Mouse (Mus musculus): ENCODE measurements around the gene Stk38l. TPM values are rescaled to one million over a fixed set of nuclear protein-coding genes. Genes with fewer than 3 reads are reported as not detected.

The Stk38l gene
- polyA plus RNA-seq, 1 experiment from 2014 or later: 50.6 TPM

DNA sequence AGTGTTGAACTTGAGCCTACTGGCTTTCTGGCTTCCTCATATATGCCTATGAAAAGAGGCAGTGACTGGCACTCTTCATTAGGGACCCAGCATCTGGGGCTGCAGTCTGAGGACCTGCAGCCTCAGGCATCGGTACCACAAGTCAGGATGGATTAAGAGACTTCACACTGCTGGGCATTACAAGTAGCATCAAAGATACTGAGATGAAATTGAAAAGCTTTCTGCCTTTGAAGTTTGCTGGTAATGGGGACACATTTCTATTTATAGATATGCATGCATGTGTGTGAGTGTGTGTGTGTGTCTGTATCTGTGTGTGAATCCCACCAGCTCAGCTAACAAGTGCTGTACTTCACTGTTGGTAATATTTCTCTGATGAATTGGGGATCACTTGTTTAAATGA is 27.8 kb downstream of the Stk38l start:
- no peak for ATAC-seq (ENCODE audit: insufficient number of reproducible peaks, low FRiP score)
- 48% methylated on average over 1 of the region's 1 CpGs for WGBS
- Histone ChIP-seq H3K36me3 (no peaks in the 10 kb centered on the region; the same call in 1 of the 2 replicates), H3K27ac (ENCODE audit: poor library complexity, severe bottlenecking) (peak overlapping the region; percentile 62), H3K4me3 (no peak overlapping the region), H3K4me2 (no peak overlapping the region), H3K27me3 (replicated peaks) (no peaks in the 10 kb centered on the region), H3K9me3 (replicated peaks) (no peaks in the 10 kb centered on the region), H3K4me1 (replicated peaks) (peaks cover 79% of the 10 kb centered on the region), H3K9ac (0 out of 2 replicates have a peak overlapping the region, but pooled peaks have one; percentile 12)

DNA sequence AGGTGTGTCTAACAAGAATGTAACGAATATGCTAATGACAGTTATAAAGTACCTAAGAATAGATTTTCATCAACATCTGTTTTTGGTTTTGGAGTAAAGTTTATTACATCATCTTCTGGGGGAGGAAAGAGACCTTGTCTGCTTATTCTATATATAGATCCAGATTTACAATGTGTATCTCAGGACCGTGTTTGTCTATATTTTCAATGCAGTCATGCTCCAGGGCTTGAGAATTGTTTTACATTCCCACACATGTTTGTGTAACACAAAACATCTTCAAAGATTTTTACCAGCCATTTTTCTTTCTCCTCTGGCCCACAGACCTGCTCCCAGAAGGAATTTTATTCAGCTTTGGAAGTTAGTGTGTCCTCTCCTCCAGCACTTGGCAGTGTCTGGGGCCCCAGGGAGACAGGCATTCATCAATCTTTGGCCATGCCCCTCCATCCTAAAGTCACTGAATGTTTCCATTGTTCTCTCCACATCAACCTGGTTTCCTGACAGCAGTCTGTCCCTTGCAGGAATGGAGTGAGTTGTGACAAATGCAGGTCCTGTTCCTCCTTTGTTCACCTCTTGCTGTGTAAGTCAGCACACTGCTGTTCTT is 28.9 kb downstream of the Stk38l start:
- peaks cover 73% of the 10 kb centered on the region for H3K4me1 ChIP-seq (replicated peaks)

DNA sequence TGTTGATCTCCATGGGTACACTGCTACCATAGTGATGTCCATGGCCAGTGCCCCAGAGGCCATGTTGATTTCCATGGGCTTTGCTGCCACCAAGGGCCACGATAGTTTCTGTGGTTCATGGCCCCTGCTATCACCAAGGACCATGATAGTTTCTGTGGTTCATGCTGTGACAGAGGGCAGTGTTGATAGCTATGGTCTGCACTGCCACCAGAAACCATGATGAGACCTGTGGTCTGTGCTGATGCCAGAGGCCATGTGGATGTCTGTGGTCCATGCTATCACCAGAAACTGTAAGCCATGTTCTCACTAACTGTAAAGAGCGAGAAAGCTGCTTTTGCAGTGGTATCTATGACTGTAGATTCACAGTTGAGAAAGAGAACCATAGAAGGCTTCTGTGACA is 30.3 kb downstream of the Stk38l start:
- no peak overlapping the region for H3K4me3 ChIP-seq
- H3K4me2 ChIP-seq: no peak overlapping the region
- H3K9me3 ChIP-seq (replicated peaks): no peaks in the 10 kb centered on the region
- no peaks in the 10 kb centered on the region for H3K27me3 ChIP-seq (replicated peaks)
- no peak for ATAC-seq (ENCODE audit: insufficient number of reproducible peaks, low FRiP score)
- H3K27ac ChIP-seq (ENCODE audit: poor library complexity, severe bottlenecking): no peak overlapping the region; the same call in 1 of the 2 replicates
- no peak overlapping the region for H3K9ac ChIP-seq
- H3K4me1 ChIP-seq (replicated peaks): peaks cover 60% of the 10 kb centered on the region
- H3K36me3 ChIP-seq: peaks cover 10% of the 10 kb centered on the region
- 68% methylated on average over 2 of the region's 2 CpGs for WGBS

More for the DNA sequence above, 28.9 kb downstream of the Stk38l start:
- H3K9me3 ChIP-seq (replicated peaks): no peaks in the 10 kb centered on the region
- H3K27me3 ChIP-seq (replicated peaks): no peaks in the 10 kb centered on the region
- no peak overlapping the region for H3K9ac ChIP-seq
- H3K27ac ChIP-seq (ENCODE audit: poor library complexity, severe bottlenecking): peak overlapping the region; percentile 76
- ATAC-seq (ENCODE audit: insufficient number of reproducible peaks, low FRiP score): no peak
- no peak overlapping the region for H3K4me3 ChIP-seq
- 40% methylated on average over 2 of the region's 2 CpGs for WGBS
- H3K4me2 ChIP-seq: no peak overlapping the region
- H3K36me3 ChIP-seq: no peaks in the 10 kb centered on the region; the same call in 1 of the 2 replicates

DNA sequence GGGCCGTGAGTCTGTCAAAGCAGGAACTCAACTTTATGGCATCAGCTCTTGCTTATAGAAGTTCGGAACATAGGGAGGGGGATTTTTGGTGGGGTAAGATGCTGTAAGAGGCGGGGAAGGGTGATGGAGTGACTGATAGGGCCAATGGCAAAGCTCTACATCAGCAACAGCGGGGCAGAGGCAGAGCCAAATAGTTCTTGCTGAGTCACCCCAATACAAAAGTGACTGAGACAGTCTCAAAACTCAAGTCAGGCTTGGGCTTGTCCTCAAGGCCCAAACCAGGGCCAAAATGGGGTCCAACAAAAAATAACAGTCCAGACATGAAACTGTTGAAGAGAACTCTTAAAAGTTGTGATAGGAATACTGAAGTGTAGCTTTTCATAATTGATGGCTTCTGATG is 30.9 kb downstream of the Stk38l start:
- Histone ChIP-seq H3K27ac (ENCODE audit: poor library complexity, severe bottlenecking) (no peak overlapping the region; the same call in 1 of the 2 replicates), H3K36me3 (peaks cover 15% of the 10 kb centered on the region), H3K4me3 (no peak overlapping the region), H3K9me3 (replicated peaks) (no peaks in the 10 kb centered on the region), H3K4me2 (no peak overlapping the region), H3K4me1 (replicated peaks) (peaks cover 54% of the 10 kb centered on the region), H3K9ac (no peak overlapping the region), H3K27me3 (replicated peaks) (no peaks in the 10 kb centered on the region)
- 85% methylated on average over 4 of the region's 4 CpGs for WGBS
- no peak for ATAC-seq (ENCODE audit: insufficient number of reproducible peaks, low FRiP score)

DNA sequence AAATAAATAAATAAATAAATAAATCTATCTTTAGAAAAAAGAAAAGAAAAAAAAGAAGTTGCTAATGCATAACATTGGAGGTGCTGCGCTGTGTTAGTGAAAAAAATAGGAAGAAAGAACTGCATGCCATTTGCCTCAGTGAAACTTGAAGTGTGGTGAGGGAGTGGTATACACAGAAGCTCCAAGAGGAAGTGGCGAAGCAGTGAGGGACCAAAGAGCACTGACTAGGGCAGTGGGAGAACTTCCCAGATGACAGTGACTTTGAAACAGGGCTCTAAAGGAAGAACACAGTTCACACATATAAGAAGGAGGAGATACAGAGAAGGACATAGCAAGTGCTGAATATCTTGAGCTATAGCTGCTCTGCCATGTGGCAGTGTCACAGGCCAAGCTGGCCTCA is 34.2 kb downstream of the Stk38l start:
- peaks cover 27% of the 10 kb centered on the region for H3K36me3 ChIP-seq
- peaks cover 32% of the 10 kb centered on the region for H3K4me1 ChIP-seq (replicated peaks)
- 0 out of 2 replicates have a peak, but pooled peaks have one; percentile 9 for ATAC-seq (ENCODE audit: insufficient number of reproducible peaks, low FRiP score)
- 91% methylated on average over 2 of the region's 2 CpGs for WGBS
- H3K9me3 ChIP-seq (replicated peaks): no peaks in the 10 kb centered on the region
- H3K27ac ChIP-seq (ENCODE audit: poor library complexity, severe bottlenecking): no peak overlapping the region
- no peak overlapping the region for H3K9ac ChIP-seq
- no peak overlapping the region for H3K4me2 ChIP-seq
- no peak overlapping the region for H3K4me3 ChIP-seq
- no peaks in the 10 kb centered on the region for H3K27me3 ChIP-seq (replicated peaks)

DNA sequence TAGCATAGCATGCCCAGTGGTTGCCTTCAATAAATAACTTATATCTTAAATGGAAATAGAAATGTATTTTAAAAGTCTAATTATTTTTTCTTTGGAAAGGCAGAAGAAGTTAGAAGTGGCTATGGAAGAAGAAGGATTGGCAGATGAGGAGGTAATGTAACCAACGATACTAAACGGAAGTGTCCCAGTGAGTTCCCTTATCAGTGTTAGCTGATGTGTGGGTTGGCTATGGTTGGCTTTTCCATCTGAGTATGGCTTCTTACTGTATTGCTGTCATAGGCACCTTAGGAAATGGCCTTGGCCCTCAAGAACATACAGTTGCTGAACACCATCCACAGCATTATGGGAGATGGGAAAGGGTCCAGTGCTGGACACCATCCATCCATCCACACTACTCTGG is 35.2 kb downstream of the Stk38l start:
- no peak overlapping the region for H3K27ac ChIP-seq (ENCODE audit: poor library complexity, severe bottlenecking)
- H3K27me3 ChIP-seq (replicated peaks): no peaks in the 10 kb centered on the region
- peaks cover 28% of the 10 kb centered on the region for H3K36me3 ChIP-seq
- no peak overlapping the region for H3K9ac ChIP-seq
- no peak overlapping the region for H3K4me3 ChIP-seq
- H3K4me2 ChIP-seq: no peak overlapping the region
- H3K4me1 ChIP-seq (replicated peaks): peaks cover 22% of the 10 kb centered on the region
- WGBS: 69% methylated on average over 2 of the region's 2 CpGs
- H3K9me3 ChIP-seq (replicated peaks): no peaks in the 10 kb centered on the region
- ATAC-seq (ENCODE audit: insufficient number of reproducible peaks, low FRiP score): no peak

DNA sequence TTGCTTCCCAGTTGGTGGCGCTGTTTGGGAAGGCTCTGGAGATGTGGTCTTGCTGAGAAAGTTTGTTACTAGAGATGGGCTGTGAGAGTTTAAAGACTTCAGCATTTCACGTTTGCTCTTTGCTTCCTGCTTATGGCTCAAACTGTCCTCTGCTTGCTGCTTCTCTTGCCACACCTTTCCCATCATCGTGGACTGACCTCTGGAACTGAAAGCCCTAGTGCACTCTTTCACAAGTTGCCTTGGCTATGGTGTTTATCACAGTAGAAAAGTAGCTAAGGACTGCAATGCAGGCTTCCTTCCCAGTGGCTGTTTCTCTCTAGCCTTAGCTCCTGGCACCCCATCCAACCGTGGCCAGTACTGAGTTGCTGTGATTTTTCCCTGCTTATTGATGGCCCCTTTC is 35.9 kb downstream of the Stk38l start:
- no peak for ATAC-seq (ENCODE audit: insufficient number of reproducible peaks, low FRiP score)
- Histone ChIP-seq H3K9me3 (replicated peaks) (no peaks in the 10 kb centered on the region), H3K36me3 (peaks cover 34% of the 10 kb centered on the region), H3K9ac (no peak overlapping the region), H3K4me1 (replicated peaks) (peaks cover 15% of the 10 kb centered on the region), H3K4me2 (no peak overlapping the region), H3K4me3 (no peak overlapping the region), H3K27me3 (replicated peaks) (no peaks in the 10 kb centered on the region), H3K27ac (ENCODE audit: poor library complexity, severe bottlenecking) (0 out of 2 replicates have a peak overlapping the region, but pooled peaks have one; percentile 16)
- whole genome bisulfite sequencing: 69% methylated on average over 4 of the region's 4 CpGs

DNA sequence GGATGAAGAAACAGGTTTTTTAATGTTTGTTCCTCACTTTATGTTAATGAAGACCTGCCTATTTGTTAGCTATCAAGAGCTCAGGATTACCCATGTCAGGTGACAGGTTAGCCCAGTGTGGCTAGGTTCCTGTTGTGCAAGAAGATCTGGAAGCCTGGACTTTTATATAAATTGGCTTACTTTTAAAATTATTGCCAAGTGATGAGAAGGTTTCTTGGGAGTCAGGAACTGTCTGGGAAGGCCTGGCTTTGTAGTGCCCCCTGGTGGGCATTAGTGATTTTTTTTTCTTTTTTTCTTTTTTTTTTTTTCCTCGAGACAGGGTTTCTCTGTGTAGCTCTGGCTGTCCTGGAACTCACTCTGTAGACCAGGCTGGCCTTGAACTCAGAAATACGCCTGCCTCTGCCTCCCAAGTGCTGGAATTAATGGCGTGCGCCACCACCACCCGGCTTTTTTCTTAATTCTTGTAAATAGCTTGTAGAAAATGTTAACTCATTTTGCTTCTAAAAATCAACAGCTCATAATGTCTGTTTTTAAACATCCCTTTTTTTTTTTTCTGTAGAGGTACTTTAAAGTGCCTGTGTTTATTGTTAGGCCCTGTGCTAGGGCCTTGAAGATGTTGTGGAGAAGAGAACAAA is 37.6 kb downstream of the Stk38l start:
- peaks cover 47% of the 10 kb centered on the region for H3K36me3 ChIP-seq
- 64% methylated on average over 5 of the region's 5 CpGs for WGBS
- H3K27me3 ChIP-seq (replicated peaks): no peaks in the 10 kb centered on the region
- H3K4me3 ChIP-seq: no peak overlapping the region
- H3K9ac ChIP-seq: no peak overlapping the region
- no peak overlapping the region for H3K4me2 ChIP-seq
- peaks cover 3% of the 10 kb centered on the region; the same call in 1 of the 2 replicates for H3K4me1 ChIP-seq (replicated peaks)
- H3K27ac ChIP-seq (ENCODE audit: poor library complexity, severe bottlenecking): no peak overlapping the region
- H3K9me3 ChIP-seq (replicated peaks): no peaks in the 10 kb centered on the region
- no peak for ATAC-seq (ENCODE audit: insufficient number of reproducible peaks, low FRiP score)

DNA sequence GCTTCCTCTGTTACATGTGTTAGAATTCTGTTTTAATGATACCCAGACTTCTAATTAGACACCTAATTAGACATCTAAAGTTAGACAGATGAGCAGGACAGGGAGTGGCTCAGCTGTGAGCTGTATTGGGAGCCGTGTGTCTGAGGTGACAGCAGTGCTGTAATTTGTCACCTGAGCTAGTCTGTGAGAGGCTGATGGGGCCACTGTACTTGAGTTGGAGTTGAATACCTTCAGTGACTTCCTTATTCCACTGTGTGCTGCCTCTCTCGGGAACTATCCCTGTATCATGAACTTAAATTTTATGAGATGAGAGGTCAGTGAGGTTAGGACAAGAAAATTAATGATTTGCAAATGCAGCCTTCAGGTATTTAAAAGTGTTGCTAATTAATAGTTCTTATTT is 39.8 kb downstream of the Stk38l start:
- H3K36me3 ChIP-seq: peaks cover 60% of the 10 kb centered on the region
- no peaks in the 10 kb centered on the region for H3K27me3 ChIP-seq (replicated peaks)
- no peak overlapping the region for H3K4me3 ChIP-seq
- no peak for ATAC-seq (ENCODE audit: insufficient number of reproducible peaks, low FRiP score)
- H3K4me2 ChIP-seq: no peak overlapping the region
- peaks cover 3% of the 10 kb centered on the region; the same call in 1 of the 2 replicates for H3K4me1 ChIP-seq (replicated peaks)
- no peak overlapping the region for H3K9ac ChIP-seq
- H3K9me3 ChIP-seq (replicated peaks): no peaks in the 10 kb centered on the region
- no peak overlapping the region for H3K27ac ChIP-seq (ENCODE audit: poor library complexity, severe bottlenecking)
- WGBS: 48% methylated on average over 2 of the region's 2 CpGs

DNA sequence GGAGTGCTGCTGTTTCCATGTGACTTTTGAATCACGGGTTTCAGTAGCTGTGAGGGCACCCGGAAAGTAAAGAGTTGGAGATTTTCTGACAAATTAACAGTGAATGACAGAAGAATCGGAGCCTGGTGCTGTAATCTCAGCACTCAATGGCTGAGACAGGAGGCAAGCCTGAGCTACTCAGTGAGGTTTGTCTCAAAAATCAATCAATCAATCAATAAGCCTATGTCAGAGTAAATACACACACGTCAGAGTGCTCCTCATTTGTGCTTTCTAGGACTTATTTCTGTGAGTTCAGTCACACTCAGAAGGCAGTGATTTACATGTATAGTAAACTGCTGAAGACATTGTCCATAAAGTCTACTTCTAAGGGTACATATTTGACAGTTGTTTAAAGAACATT is 40.5 kb downstream of the Stk38l start:
- Histone ChIP-seq H3K27me3 (replicated peaks) (no peaks in the 10 kb centered on the region), H3K9ac (no peak overlapping the region), H3K36me3 (peaks cover 62% of the 10 kb centered on the region), H3K27ac (ENCODE audit: poor library complexity, severe bottlenecking) (no peak overlapping the region), H3K4me2 (no peak overlapping the region), H3K4me1 (replicated peaks) (peaks cover 3% of the 10 kb centered on the region; the same call in 1 of the 2 replicates), H3K4me3 (no peak overlapping the region), H3K9me3 (replicated peaks) (no peaks in the 10 kb centered on the region)
- no peak for ATAC-seq (ENCODE audit: insufficient number of reproducible peaks, low FRiP score)
- WGBS: 81% methylated on average over 4 of the region's 4 CpGs

DNA sequence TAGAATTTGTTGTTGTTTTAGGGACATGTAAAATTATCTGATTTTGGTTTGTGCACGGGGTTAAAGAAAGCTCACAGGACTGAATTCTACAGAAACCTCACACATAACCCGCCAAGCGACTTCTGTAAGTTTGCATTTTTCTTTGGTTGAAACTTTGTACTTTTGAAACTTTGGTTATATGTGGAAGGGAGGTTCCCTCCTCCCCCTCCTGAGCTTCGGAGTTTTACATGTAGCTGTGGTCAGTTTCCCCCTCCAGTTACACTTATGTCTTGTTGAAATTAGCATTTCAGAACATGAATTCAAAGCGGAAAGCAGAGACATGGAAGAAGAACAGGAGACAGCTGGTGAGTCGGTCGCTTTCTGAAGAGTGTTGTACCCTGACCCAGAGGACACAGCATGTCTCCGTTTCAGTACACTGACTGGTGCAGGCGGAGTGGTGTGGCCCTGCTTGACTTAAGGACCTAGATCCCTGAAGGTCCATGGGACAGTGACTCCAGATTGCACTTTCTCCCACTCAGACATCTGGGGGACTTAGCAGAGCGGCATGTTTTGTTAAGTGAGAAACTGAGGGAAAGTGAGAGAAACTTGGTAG is 44.1 kb downstream of the Stk38l start:
- H3K36me3 ChIP-seq: peaks cover 78% of the 10 kb centered on the region
- ATAC-seq (ENCODE audit: insufficient number of reproducible peaks, low FRiP score): no peak
- no peak overlapping the region for H3K27ac ChIP-seq (ENCODE audit: poor library complexity, severe bottlenecking)
- H3K4me1 ChIP-seq (replicated peaks): no peaks in the 10 kb centered on the region; the same call in 1 of the 2 replicates
- no peak overlapping the region for H3K4me3 ChIP-seq
- H3K27me3 ChIP-seq (replicated peaks): no peaks in the 10 kb centered on the region
- no peaks in the 10 kb centered on the region for H3K9me3 ChIP-seq (replicated peaks)
- H3K4me2 ChIP-seq: no peak overlapping the region
- WGBS: 89% methylated on average over 10 of the region's 10 CpGs
- no peak overlapping the region for H3K9ac ChIP-seq
